Mouse (Mus musculus) kidney, embryonic 15.5 days (tissue): ENCODE measurements at regions not wholly inside any gene's neighbourhood (a gene's known extent, or its start where the extent isn't known, plus 50 kb on each side); places are given as distances from the start of the nearest gene placed in this dataset.
A peak's percentile ranks its signal among the peaks of the same experiment; 100 is the strongest.
"Not testable (repeated sequence)": the region's sequence is repeated elsewhere in the genome, so short reads cannot be mapped to it uniquely, and the experiment has no call there.

ENCODE experiments used
- ATAC-seq: fragments of 200-750 bp; cut with Nextera tagmentation; replicated peaks from 2 replicates; pipeline ENCODE4 v1.8.0; 2017; ENCODE audit warnings: moderate TSS enrichment; ENCODE audit not compliant: low FRiP score
- H3K27ac ChIP-seq: fragments of 300-500 bp; sonication (generic); 2 replicates; pipeline ENCODE4 v1.5.1; 2015; ENCODE audit warnings: mild to moderate bottlenecking, inconsistent platforms
- H3K27me3 ChIP-seq: fragments of 300-500 bp; sonication (generic); 2 replicates; pipeline ENCODE4 v1.6.1; 2015; ENCODE audit warnings: inconsistent platforms
- H3K36me3 ChIP-seq: fragments of 300-500 bp; sonication (generic); 2 replicates; pipeline ENCODE4 v1.6.1; 2015; ENCODE audit warnings: inconsistent platforms
- H3K4me1 ChIP-seq: fragments of 300-500 bp; sonication (generic); 2 replicates; pipeline ENCODE4 v1.6.1; 2015; ENCODE audit warnings: inconsistent platforms
- H3K4me2 ChIP-seq: fragments of 300-500 bp; sonication (generic); 2 replicates; pipeline ENCODE4 v1.6.1; 2015; ENCODE audit warnings: moderate library complexity, mild to moderate bottlenecking, inconsistent platforms
- H3K4me3 ChIP-seq: fragments of 300-500 bp; sonication (generic); replicated peaks from 2 replicates; pipeline ENCODE4 v1.5.1; 2015; ENCODE audit warnings: mild to moderate bottlenecking, inconsistent platforms
- H3K9ac ChIP-seq: fragments of 300-500 bp; sonication (generic); 2 replicates; pipeline ENCODE4 v1.6.1; 2015; ENCODE audit warnings: mild to moderate bottlenecking, inconsistent platforms
- H3K9me3 ChIP-seq: fragments of 300-500 bp; sonication (generic); replicated peaks from 2 replicates; pipeline ENCODE4 v1.6.1; 2016; ENCODE audit warnings: inconsistent platforms
- WGBS: fragments of 180-500 bp; shearing (Covaris S2); methylation state at CpG from one replicate; pipeline ENCODE4 v1.1.7; 2015; ENCODE audit warnings: mixed read lengths; 5-methylcytosine and 5-hydroxymethylcytosine counted together

GRCm38 (mm10) chr1:17434064-17434463 is 711.6 kb downstream of the Crisp4 start:
- not testable (repeated sequence) for H3K4me1 ChIP-seq, H3K27ac ChIP-seq, H3K27me3 ChIP-seq, H3K4me2 ChIP-seq, H3K9ac ChIP-seq, H3K9me3 ChIP-seq, H3K4me3 ChIP-seq, ATAC-seq, H3K36me3 ChIP-seq
- 84% methylated on average over 5 of the region's 5 CpGs for WGBS

- H3K9me3 ChIP-seq = no peaks in the 10 kb centered on the region
- no peaks in the 10 kb centered on the region for H3K36me3 ChIP-seq
- WGBS = 62% methylated on average over 3 of the region's 3 CpGs
- ATAC-seq = no peak
- no peak overlapping the region for H3K4me2 ChIP-seq
- no peaks in the 10 kb centered on the region for H3K27me3 ChIP-seq
- no peak overlapping the region for H3K27ac ChIP-seq
- no peak overlapping the region for H3K9ac ChIP-seq
- H3K4me3 ChIP-seq = no peak overlapping the region
- no peaks in the 10 kb centered on the region for H3K4me1 ChIP-seq
Measured at GRCm38 (mm10) chr1:17415958-17416357, 729.7 kb downstream of the Crisp4 start.

- H3K4me2 ChIP-seq = no peak overlapping the region
- H3K9me3 ChIP-seq = no peaks in the 10 kb centered on the region
- H3K27me3 ChIP-seq = no peaks in the 10 kb centered on the region
- ATAC-seq = peak; percentile 75; the same call in 1 of the 2 replicates
- no peak overlapping the region for H3K27ac ChIP-seq
- H3K4me3 ChIP-seq = no peak overlapping the region
- no peak overlapping the region for H3K9ac ChIP-seq
- H3K36me3 ChIP-seq = no peaks in the 10 kb centered on the region
- no peaks in the 10 kb centered on the region for H3K4me1 ChIP-seq
- WGBS = 56% methylated on average over 9 of the region's 9 CpGs
Measured at GRCm38 (mm10) chr1:17394893-17395292, 750.8 kb downstream of the Crisp4 start.

- WGBS = 85% methylated on average over 2 of the region's 2 CpGs
- Histone ChIP-seq H3K9me3 (no peaks in the 10 kb centered on the region), H3K4me2 (no peak overlapping the region), H3K9ac (no peak overlapping the region), H3K27ac (no peak overlapping the region), H3K4me3 (no peak overlapping the region), H3K36me3 (no peaks in the 10 kb centered on the region), H3K27me3 (no peaks in the 10 kb centered on the region), H3K4me1 (no peaks in the 10 kb centered on the region)
- ATAC-seq = no peak
Measured at GRCm38 (mm10) chr1:17392114-17392819, 753.4 kb downstream of the Crisp4 start.

- Histone ChIP-seq H3K27ac (no peak overlapping the region), H3K9me3 (no peaks in the 10 kb centered on the region), H3K9ac (no peak overlapping the region), H3K4me2 (no peak overlapping the region), H3K4me1 (no peaks in the 10 kb centered on the region), H3K4me3 (no peak overlapping the region), H3K27me3 (no peaks in the 10 kb centered on the region), H3K36me3 (no peaks in the 10 kb centered on the region)
- ATAC-seq = no peak
- 59% methylated on average over 2 of the region's 2 CpGs for WGBS
Measured at GRCm38 (mm10) chr1:17377562-17377961, 768.1 kb downstream of the Crisp4 start.

GRCm38 (mm10) chr1:17348271-17348670 is 797.4 kb downstream of the Crisp4 start:
- Histone ChIP-seq H3K4me3 (no peak overlapping the region), H3K4me1 (no peaks in the 10 kb centered on the region), H3K9me3 (no peaks in the 10 kb centered on the region), H3K4me2 (no peak overlapping the region), H3K36me3 (no peaks in the 10 kb centered on the region), H3K9ac (no peak overlapping the region), H3K27me3 (no peaks in the 10 kb centered on the region), H3K27ac (no peak overlapping the region)
- no peak for ATAC-seq
- 74% methylated on average over 1 of the region's 1 CpGs for WGBS

- no peaks in the 10 kb centered on the region for H3K27me3 ChIP-seq
- H3K4me1 ChIP-seq = no peaks in the 10 kb centered on the region
- no peak overlapping the region for H3K4me2 ChIP-seq
- H3K4me3 ChIP-seq = no peak overlapping the region
- no peak overlapping the region for H3K27ac ChIP-seq
- no peaks in the 10 kb centered on the region for H3K36me3 ChIP-seq
- no peak for ATAC-seq
- H3K9me3 ChIP-seq = no peaks in the 10 kb centered on the region
- H3K9ac ChIP-seq = no peak overlapping the region
Measured at GRCm38 (mm10) chr1:17337827-17338226, 807.9 kb downstream of the Crisp4 start.

GRCm38 (mm10) chr1:17311392-17311791 is 834.3 kb downstream of the Crisp4 start:
- H3K4me3 ChIP-seq, H3K36me3 ChIP-seq, H3K4me1 ChIP-seq, H3K9me3 ChIP-seq, H3K9ac ChIP-seq, ATAC-seq, H3K27ac ChIP-seq, H3K4me2 ChIP-seq, H3K27me3 ChIP-seq: not testable (repeated sequence)
- WGBS = 94% methylated on average over 1 of the region's 1 CpGs

GRCm38 (mm10) chr1:17309928-17310327 is 835.8 kb downstream of the Crisp4 start:
- not testable (repeated sequence) for H3K36me3 ChIP-seq, H3K27me3 ChIP-seq, H3K4me1 ChIP-seq, H3K27ac ChIP-seq, H3K9ac ChIP-seq, ATAC-seq, H3K4me2 ChIP-seq, H3K4me3 ChIP-seq, H3K9me3 ChIP-seq
